Mouse (Mus musculus): ENCODE measurements at regions not wholly inside any gene's neighbourhood (a gene's known extent, or its start where the extent isn't known, plus 50 kb on each side); places are given as distances from the start of the nearest gene placed in this dataset.
A peak's percentile ranks its signal among the peaks of the same experiment; 100 is the strongest.
"Not testable (repeated sequence)": the region's sequence is repeated elsewhere in the genome, so short reads cannot be mapped to it uniquely, and the experiment has no call there.

- intact Hi-C loops (cut with DNase I): no loop called here
- no peak for DNase-seq (ENCODE audit: low spot score in 2 of 2)
Observed at GRCm38 (mm10) chr8:26762942-26763778, 214.0 kb upstream of the Zfp703 start.

GRCm38 (mm10) chr8:26768474-26769229 is 208.5 kb upstream of the Zfp703 start:
- no peak for DNase-seq (ENCODE audit: low spot score in 2 of 2)
- intact Hi-C loops (cut with DNase I): no loop called here

GRCm38 (mm10) chr8:26770424-26770886 is 206.7 kb upstream of the Zfp703 start:
- intact Hi-C loops (cut with DNase I): no loop called here
- no peak for DNase-seq (ENCODE audit: low spot score in 2 of 2)

GRCm38 (mm10) chr8:26778917-26779537 is 198.1 kb upstream of the Zfp703 start:
- intact Hi-C loops (cut with DNase I): no loop called here
- no peak for DNase-seq (ENCODE audit: low spot score in 2 of 2)

GRCm38 (mm10) chr8:26780515-26780914 is 196.6 kb upstream of the Zfp703 start:
- intact Hi-C loops (cut with DNase I): loop anchor here (1.0 kb wide), 1 partner anchor 30 kb away; no protein-coding TSS in a partner anchor
- DNase-seq (ENCODE audit: low spot score in 2 of 2): peak; percentile 77 to 79

GRCm38 (mm10) chr8:26782936-26783335 is 194.2 kb upstream of the Zfp703 start:
- DNase-seq (ENCODE audit: low spot score in 2 of 2); intact Hi-C loops (cut with DNase I): not testable (repeated sequence)

GRCm38 (mm10) chr8:26784381-26784780 is 192.7 kb upstream of the Zfp703 start:
- intact Hi-C loops (cut with DNase I): no loop called here
- no peak for DNase-seq (ENCODE audit: low spot score in 2 of 2)

- DNase-seq (ENCODE audit: low spot score in 2 of 2): no peak
Observed at GRCm38 (mm10) chr8:26791795-26792194, 185.3 kb upstream of the Zfp703 start.

GRCm38 (mm10) chr8:26793606-26794292 is 183.4 kb upstream of the Zfp703 start:
- intact Hi-C loops (cut with DNase I): no loop called here
- no peak for DNase-seq (ENCODE audit: low spot score in 2 of 2)

More at GRCm38 (mm10) chr8:26791795-26792194, 185.3 kb upstream of the Zfp703 start:
- intact Hi-C loops (cut with DNase I): no loop called here

GRCm38 (mm10) chr8:26794411-26794810 is 182.7 kb upstream of the Zfp703 start:
- DNase-seq (ENCODE audit: low spot score in 2 of 2): no peak
- intact Hi-C loops (cut with DNase I): no loop called here

GRCm38 (mm10) chr8:26795616-26796015 is 181.5 kb upstream of the Zfp703 start:
- DNase-seq (ENCODE audit: low spot score in 2 of 2): no peak
- intact Hi-C loops (cut with DNase I): no loop called here

- intact Hi-C loops (cut with DNase I): loop anchor here (10.0 kb wide), 1 partner anchor 265 kb away; no protein-coding TSS in a partner anchor
- no peak for DNase-seq (ENCODE audit: low spot score in 2 of 2)
Observed at GRCm38 (mm10) chr8:26799814-26800213, 177.3 kb upstream of the Zfp703 start.

- DNase-seq (ENCODE audit: low spot score in 2 of 2): peak in 1 of 2 experiments; percentile 23
- intact Hi-C loops (cut with DNase I): loop anchor here (10.0 kb wide), 1 partner anchor 269 kb away; no protein-coding TSS in a partner anchor
Observed at GRCm38 (mm10) chr8:26804089-26804488, 173.0 kb upstream of the Zfp703 start.

GRCm38 (mm10) chr8:26804901-26805341 is 172.2 kb upstream of the Zfp703 start:
- intact Hi-C loops (cut with DNase I): loop anchor here (5.0 to 10.0 kb wide), 2 partner anchors 172 to 270 kb away; partner anchors contain the start of gene Zfp703
- no peak for DNase-seq (ENCODE audit: low spot score in 2 of 2)

- intact Hi-C loops (cut with DNase I): loop anchor here (5.0 to 10.0 kb wide), 2 partner anchors 172 to 271 kb away; partner anchors contain the start of gene Zfp703
Observed at GRCm38 (mm10) chr8:26805371-26805821, 171.7 kb upstream of the Zfp703 start.

GRCm38 (mm10) chr8:26808111-26808651 is 168.9 kb upstream of the Zfp703 start:
- DNase-seq (ENCODE audit: low spot score in 2 of 2): no peak
- intact Hi-C loops (cut with DNase I): loop anchor here (5.0 to 10.0 kb wide), 2 partner anchors 169 to 273 kb away; partner anchors contain the start of gene Zfp703

More at GRCm38 (mm10) chr8:26805371-26805821, 171.7 kb upstream of the Zfp703 start:
- DNase-seq (ENCODE audit: low spot score in 2 of 2): no peak

GRCm38 (mm10) chr8:26808771-26809170 is 168.4 kb upstream of the Zfp703 start:
- no peak for DNase-seq (ENCODE audit: low spot score in 2 of 2)
- intact Hi-C loops (cut with DNase I): loop anchor here (5.0 to 10.0 kb wide), 2 partner anchors 169 to 274 kb away; partner anchors contain the start of gene Zfp703

GRCm38 (mm10) chr8:26809943-26810342 is 167.2 kb upstream of the Zfp703 start:
- intact Hi-C loops (cut with DNase I): loop anchor here (5.0 to 10.0 kb wide), 2 partner anchors 167 to 275 kb away; partner anchors contain the start of gene Zfp703
- no peak for DNase-seq (ENCODE audit: low spot score in 2 of 2)

Measured in left cerebral cortex, postnatal 36 days (tissue).